ENCODE assay signal across 11 mouse cellular contexts in genomic region chr15:90333275-90333674, GRCm38 (mm10).
DNase-seq lines count a peak whose midpoint lies in the region; ATAC-seq and TF ChIP-seq lines count a peak whose summit lies in the region.
"Had no signal": no experiment of that assay in that cellular context is flagged by ENCODE, and none has a peak within 500 bp of the region (broad histone marks: within the 10 kb centered on the region; RNA-seq: fewer than 3 reads in every experiment).

No protein-coding gene starts in this region.

- H3K9ac ChIP-seq in kidney, postnatal 0 days (ENCODE audit: low read depth, low read length): no peak overlapping the region
- no peak overlapping the region for H3K9ac ChIP-seq in midbrain, embryonic 12.5 days (replicated peaks)

- H3K4me2 ChIP-seq in kidney, postnatal 0 days (ENCODE audit: low read length): no peak overlapping the region
- no peak overlapping the region for H3K4me2 ChIP-seq in midbrain, embryonic 12.5 days (replicated peaks)

- DNase-seq in kidney, postnatal 0 days (ENCODE audit: low spot score): peak; percentile 49
- DNase-seq in kidney, postnatal 25 days: no peak
- DNase-seq in embryo, embryonic 10 days (ENCODE audit: low spot score): peak; percentile 74
- peak; percentile 80 for DNase-seq in embryonic facial prominence, embryonic 10.5 days (ENCODE audit: low spot score)
- no peak for DNase-seq in spleen, postnatal 36 days (ENCODE audit: low spot score in 2 of 2)
- no peak for DNase-seq in gastrocnemius, adult 18-20 months (ENCODE audit: low spot score)
- no peak for DNase-seq in layer of hippocampus, adult 11-12 months (ENCODE audit: low spot score)
- DNase-seq: adrenal gland, adult 8-10 months; cerebellum, postnatal 25 days; lung, postnatal 10 days had no signal

- no peak overlapping the region for H3K4me3 ChIP-seq in kidney, postnatal 0 days (replicated peaks; ENCODE audit: low read depth, low read length)
- no peak overlapping the region for H3K4me3 ChIP-seq in embryonic facial prominence, embryonic 10.5 days
- no peak overlapping the region for H3K4me3 ChIP-seq in midbrain, embryonic 12.5 days

- no peaks in the 10 kb centered on the region for H3K4me1 ChIP-seq in kidney, postnatal 0 days (replicated peaks; ENCODE audit: insufficient read depth, low read length)
- peaks cover 15% of the 10 kb centered on the region for H3K4me1 ChIP-seq in embryonic facial prominence, embryonic 10.5 days
- H3K4me1 ChIP-seq in midbrain, embryonic 12.5 days: peaks cover 10% of the 10 kb centered on the region; the same call in 1 of the 2 replicates

- WGBS in kidney, postnatal 0 days: 23% methylated on average over 4 of the region's 4 CpGs
- WGBS in embryonic facial prominence, embryonic 10.5 days: 5% methylated on average over 4 of the region's 4 CpGs
- WGBS in midbrain, embryonic 12.5 days: 7% methylated on average over 4 of the region's 4 CpGs

- H3K36me3 ChIP-seq in kidney, postnatal 0 days (ENCODE audit: insufficient read depth, low read length): no peaks in the 10 kb centered on the region
- no peaks in the 10 kb centered on the region for H3K36me3 ChIP-seq in embryonic facial prominence, embryonic 10.5 days (replicated peaks)
- no peaks in the 10 kb centered on the region for H3K36me3 ChIP-seq in midbrain, embryonic 12.5 days

- TF ChIP-seq CTCF in kidney, postnatal 0 days (IDR thresholded peaks at IDR 0.05; ENCODE audit: low read depth): no peak

- no peaks in the 10 kb centered on the region for H3K9me3 ChIP-seq in kidney, postnatal 0 days (replicated peaks; ENCODE audit: low read length)
- no peaks in the 10 kb centered on the region for H3K9me3 ChIP-seq in embryonic facial prominence, embryonic 10.5 days
- H3K9me3 ChIP-seq in midbrain, embryonic 12.5 days: no peaks in the 10 kb centered on the region

- no peak overlapping the region for H3K27ac ChIP-seq in kidney, postnatal 0 days
- no peak overlapping the region for H3K27ac ChIP-seq in embryonic facial prominence, embryonic 10.5 days (replicated peaks)
- H3K27ac ChIP-seq in midbrain, embryonic 12.5 days (replicated peaks): peak overlapping the region; percentile 36; the same call in 1 of the 2 replicates

- no peak for ATAC-seq in kidney, postnatal 0 days (replicated peaks; ENCODE audit: low FRiP score, low read depth)
- ATAC-seq in midbrain, embryonic 12.5 days (ENCODE audit: low FRiP score, low read depth): peak; percentile 66

- no peaks in the 10 kb centered on the region for H3K27me3 ChIP-seq in kidney, postnatal 0 days (ENCODE audit: insufficient read depth, low read length)
- H3K27me3 ChIP-seq in embryonic facial prominence, embryonic 10.5 days (replicated peaks; ENCODE audit: low read depth, poor library complexity, severe bottlenecking): no peaks in the 10 kb centered on the region
- H3K27me3 ChIP-seq in midbrain, embryonic 12.5 days: no peaks in the 10 kb centered on the region

Comparison
In these comparisons a context has a peak if more than half of its experiments do, and no peak if none do; other contexts are left out.
1. DNase-seq: peak in kidney, postnatal 0 days (single experiment), embryo, embryonic 10 days (single experiment) and embryonic facial prominence, embryonic 10.5 days (single experiment); none in kidney, postnatal 25 days (0 of 2), spleen, postnatal 36 days (0 of 2), gastrocnemius, adult 18-20 months (single experiment) and layer of hippocampus, adult 11-12 months (single experiment).